Mouse (Mus musculus) CH12.LX (cell line): Measurements from ENCODE around the gene Ninl. TPM values are rescaled to one million over a fixed set of nuclear protein-coding genes. Genes with fewer than 3 reads are reported as not detected.

ENCODE experiments used
- DNase-seq: peaks from one replicate; pipeline ENCODE4 v3.0.0-alpha.2; 2013; ENCODE audit errors: extremely low read depth
- H3K27ac ChIP-seq: 2 replicates; pipeline ENCODE4 v1.5.1; 2012; ENCODE audit warnings: low read depth, mild to moderate bottlenecking, control low read depth, moderate library complexity; ENCODE audit not compliant: insufficient read depth
- H3K27me3 ChIP-seq: replicated peaks from 2 replicates; pipeline ENCODE3; 2012; ENCODE audit warnings: inconsistent platforms
- H3K36me3 ChIP-seq, 2 experiments: replicated peaks in 1 of 2; 2 replicates each; pipeline versions ENCODE3 to v1.6.1; 2012; ENCODE audit warnings: inconsistent platforms in 1 of 2, low read length in 1 of 2, mild to moderate bottlenecking in 1 of 2, mixed read lengths in 1 of 2, moderate library complexity in 1 of 2; ENCODE audit not compliant: control insufficient read depth in 1 of 2, insufficient read depth in 1 of 2
- H3K4me1 ChIP-seq, 2 experiments: 2 replicates each; pipeline ENCODE4 v1.6.1; 2012; ENCODE audit warnings: inconsistent platforms in 1 of 2, moderate library complexity in 1 of 2; ENCODE audit not compliant: insufficient read depth in 2 of 2, control insufficient read depth in 1 of 2
- H3K4me2 ChIP-seq: 2 replicates; pipeline ENCODE4 v1.6.1; 2012; ENCODE audit warnings: low read depth, mild to moderate bottlenecking, control low read depth; ENCODE audit not compliant: poor library complexity, insufficient read depth, severe bottlenecking
- H3K4me3 ChIP-seq, 3 experiments: fragments of 150-350 bp in 1 of 3; sonication (generic) in 1 of 3; replicated peaks in 1 of 3; 2 replicates each; pipeline versions ENCODE3 to v1.5.1; 2011 to 2012; ENCODE audit warnings: low read depth in 2 of 3, low read length in 2 of 3, mild to moderate bottlenecking in 2 of 3, moderate library complexity in 2 of 3, control low read depth in 1 of 3, improper control_type of control experiment in 1 of 3, inconsistent platforms in 1 of 3, mixed read lengths in 1 of 3; ENCODE audit not compliant: poor library complexity in 1 of 3
- H3K79me2 ChIP-seq: replicated peaks from 2 replicates; pipeline ENCODE4 v1.6.1; 2012; ENCODE audit warnings: mild to moderate bottlenecking, moderate library complexity; ENCODE audit not compliant: control insufficient read depth, poor library complexity, insufficient read depth, severe bottlenecking; ENCODE audit errors: extremely low read depth
- H3K9ac ChIP-seq: 2 replicates; pipeline ENCODE4 v1.6.1; 2012; ENCODE audit warnings: low read depth, mild to moderate bottlenecking, control low read depth, moderate library complexity; ENCODE audit not compliant: insufficient read depth
- H3K9me3 ChIP-seq: replicated peaks from 2 replicates; pipeline ENCODE3; 2012; ENCODE audit warnings: low read length, inconsistent platforms, mixed read lengths
- BHLHE40 ChIP-seq: IDR thresholded peaks from 2 replicates; pipeline ENCODE4 v1.6.1; 2011; ENCODE audit warnings: mild to moderate bottlenecking, low read depth, low read length, improper control_type of control experiment
- CHD2 ChIP-seq: IDR thresholded peaks from 2 replicates; pipeline ENCODE4 v1.6.1; 2011; ENCODE audit warnings: low read length, improper control_type of control experiment
- E2F4 ChIP-seq: IDR thresholded peaks from 2 replicates; pipeline ENCODE4 v1.6.1; 2011; ENCODE audit warnings: low read depth, low read length, improper control_type of control experiment; ENCODE audit not compliant: insufficient replicate concordance
- EP300 ChIP-seq: IDR thresholded peaks from 2 replicates; pipeline ENCODE4 v1.6.1; 2011; ENCODE audit warnings: low read length, improper control_type of control experiment
- ETS1 ChIP-seq: conservative IDR thresholded peaks from 2 replicates; pipeline ENCODE4 v1.6.1; 2012; ENCODE audit warnings: low read depth, mild to moderate bottlenecking, inconsistent platforms, low read length, improper control_type of control experiment, moderate library complexity
- GABPA ChIP-seq: IDR thresholded peaks from 2 replicates; pipeline ENCODE4 v1.6.1; 2012; ENCODE audit warnings: low read depth, low read length, improper control_type of control experiment, inconsistent platforms; ENCODE audit not compliant: insufficient replicate concordance
- HCFC1 ChIP-seq: IDR thresholded peaks from 2 replicates; pipeline ENCODE4 v1.6.1; 2012; ENCODE audit warnings: low read depth, mild to moderate bottlenecking, inconsistent platforms, low read length, improper control_type of control experiment
- JUN ChIP-seq: IDR thresholded peaks from 2 replicates; pipeline ENCODE4 v1.6.1; 2011; ENCODE audit warnings: low read depth, mild to moderate bottlenecking, low read length, improper control_type of control experiment, moderate library complexity; ENCODE audit not compliant: insufficient read depth
- JUND ChIP-seq: conservative IDR thresholded peaks from 2 replicates; pipeline ENCODE4 v1.6.1; 2011; ENCODE audit warnings: low read depth, low read length, improper control_type of control experiment
- KAT2A ChIP-seq: IDR thresholded peaks from 2 replicates; pipeline ENCODE4 v1.6.1; 2012; ENCODE audit warnings: low read length, improper control_type of control experiment, inconsistent platforms; ENCODE audit not compliant: insufficient replicate concordance
- MAX ChIP-seq: IDR thresholded peaks from 2 replicates; pipeline ENCODE4 v1.6.1; 2011; ENCODE audit warnings: low read length, improper control_type of control experiment
- MAZ ChIP-seq: IDR thresholded peaks from 2 replicates; pipeline ENCODE4 v1.6.1; 2012; ENCODE audit warnings: low read depth, mild to moderate bottlenecking, inconsistent platforms, low read length, improper control_type of control experiment, moderate library complexity
- MEF2A ChIP-seq: IDR thresholded peaks from 2 replicates; pipeline ENCODE4 v1.6.1; 2014; ENCODE audit warnings: low read depth, mild to moderate bottlenecking, inconsistent platforms, low read length, improper control_type of control experiment, borderline replicate concordance
- MXI1 ChIP-seq: IDR thresholded peaks from 2 replicates; pipeline ENCODE4 v1.6.1; 2011; ENCODE audit warnings: mild to moderate bottlenecking, low read depth, low read length, improper control_type of control experiment
- MYC ChIP-seq: IDR thresholded peaks from 2 replicates; pipeline ENCODE4 v1.6.1; 2011; ENCODE audit warnings: low read depth, mild to moderate bottlenecking, improper control_type of control experiment, low read length
- NRF1 ChIP-seq: IDR thresholded peaks from 2 replicates; pipeline ENCODE4 v1.6.1; 2014; ENCODE audit warnings: low read depth, mild to moderate bottlenecking, inconsistent platforms, low read length, improper control_type of control experiment, moderate library complexity
- PAX5 ChIP-seq: IDR thresholded peaks from 2 replicates; pipeline ENCODE4 v1.6.1; 2012; ENCODE audit warnings: low read length, inconsistent platforms, mixed read lengths
- POLR2AphosphoS2 ChIP-seq: IDR thresholded peaks from 2 replicates; pipeline ENCODE4 v1.6.1; 2011; ENCODE audit warnings: low read depth, low read length, improper control_type of control experiment
- RAD21 ChIP-seq: IDR thresholded peaks from 2 replicates; pipeline ENCODE4 v1.6.1; 2011; ENCODE audit warnings: low read depth, mild to moderate bottlenecking, low read length, improper control_type of control experiment, moderate library complexity
- SIN3A ChIP-seq: IDR thresholded peaks from 2 replicates; pipeline ENCODE4 v1.6.1; 2012; ENCODE audit warnings: low read length, improper control_type of control experiment, inconsistent platforms
- TBP ChIP-seq: conservative IDR thresholded peaks from 2 replicates; pipeline ENCODE4 v1.6.1; 2011; ENCODE audit warnings: low read depth, low read length, improper control_type of control experiment
- TCF12 ChIP-seq: IDR thresholded peaks from 2 replicates; pipeline ENCODE4 v1.6.1; 2014; ENCODE audit warnings: low read depth, mild to moderate bottlenecking, inconsistent platforms, low read length, improper control_type of control experiment
- UBTF ChIP-seq: IDR thresholded peaks from 2 replicates; pipeline ENCODE4 v1.6.1; 2012; ENCODE audit warnings: low read depth, mild to moderate bottlenecking, inconsistent platforms, low read length, improper control_type of control experiment, moderate library complexity
- USF2 ChIP-seq: conservative IDR thresholded peaks from 2 replicates; pipeline ENCODE4 v1.6.1; 2011; ENCODE audit warnings: low read depth, low read length, improper control_type of control experiment
- ZC3H11A ChIP-seq: IDR thresholded peaks from 2 replicates; pipeline ENCODE4 v1.6.1; 2012; ENCODE audit warnings: low read depth, mild to moderate bottlenecking, inconsistent platforms, low read length, improper control_type of control experiment
- ZKSCAN1 ChIP-seq: IDR thresholded peaks from 2 replicates; pipeline ENCODE4 v1.6.1; 2012; ENCODE audit warnings: low read depth, inconsistent platforms, low read length, improper control_type of control experiment, borderline replicate concordance
- dilution Hi-C: fragments of 300-500 bp; cut with MboI; formaldehyde crosslinking; loops from 2 replicates; pipeline ENCODE4 v1.14.3; 2020; ENCODE audit warnings: low sequenced_read_pairs; ENCODE audit not compliant: extremely low pct_unique_long_range_greater_than_20kb, extremely low pct_ligation_motif_present
- in situ Hi-C: fragments of 300-500 bp; cut with MboI; formaldehyde crosslinking; loops from 3 replicates; pipeline ENCODE4 v1.14.3; 2019; ENCODE audit warnings: low sequenced_read_pairs, low pct_ligation_motif_present, low pct_unique_long_range_greater_than_20kb, mixed read lengths
- polyA plus RNA-seq: library from polyadenylated mRNA; unstranded; fragments of >175 nt; gene quantifications from 2 replicates; pipeline ENCODE4 v1.2.1, GENCODE M21; 2012; ENCODE audit warnings: low read depth; ENCODE audit not compliant: insufficient read length
- total RNA-seq, 2 experiments: library from RNA; depleted of rRNA; stranded (reverse); fragments of 300-350 nt in 1 of 2; fragments of >200 nt in 1 of 2; gene quantifications; 2 replicates each; pipeline ENCODE4 v1.2.3; 2012 to 2014

The Ninl gene
- total and polyA plus RNA-seq, 3 experiments, result 1.8 to 6.6 (median 3.5) TPM

GRCm38 (mm10) chr2:150995324-150995723 lies 43.9 kb downstream of the Ninl start:
- no peak for DNase-seq
- no peak overlapping the region for H3K4me2 ChIP-seq
- no peaks in the 10 kb centered on the region for H3K27me3 ChIP-seq
- dilution Hi-C loops (no loop called here), in situ Hi-C loops (no loop called here)
- H3K4me1 ChIP-seq, result peaks cover 3 to 19% of the 10 kb centered on the region in 2 experiments; a peak in 3 of 4 replicates
- no peaks in the 10 kb centered on the region for H3K79me2 ChIP-seq
- H3K27ac ChIP-seq, result no peak overlapping the region
- TF ChIP-seq MYC (no peak), CHD2 (no peak), GABPA (no peak), MAZ (no peak), TBP (no peak), MAX (no peak), HCFC1 (no peak), USF2 (no peak), MEF2A (no peak), TCF12 (no peak), NRF1 (no peak)
- H3K9ac ChIP-seq, result no peak overlapping the region
- no peaks in the 10 kb centered on the region for H3K36me3 ChIP-seq
- H3K4me3 ChIP-seq, result no peak overlapping the region
- no peaks in the 10 kb centered on the region for H3K9me3 ChIP-seq

GRCm38 (mm10) chr2:150991050-150991449 lies 48.1 kb downstream of the Ninl start:
- TF ChIP-seq ZKSCAN1 (no peak), MYC (no peak), TBP (no peak), TCF12 (no peak), JUN (no peak), KAT2A (no peak)
- in situ Hi-C loops, result no loop called here
- H3K36me3 ChIP-seq, result no peaks in the 10 kb centered on the region
- no peak overlapping the region for H3K27ac ChIP-seq
- no peaks in the 10 kb centered on the region for H3K79me2 ChIP-seq
- no peaks in the 10 kb centered on the region for H3K9me3 ChIP-seq
- no peak overlapping the region for H3K4me3 ChIP-seq
- H3K9ac ChIP-seq, result no peak overlapping the region
- no peaks in the 10 kb centered on the region for H3K27me3 ChIP-seq
- H3K4me2 ChIP-seq, result no peak overlapping the region
- no peaks in the 10 kb centered on the region for H3K4me1 ChIP-seq
- dilution Hi-C loops, result no loop called here
- no peak for DNase-seq

DNA sequence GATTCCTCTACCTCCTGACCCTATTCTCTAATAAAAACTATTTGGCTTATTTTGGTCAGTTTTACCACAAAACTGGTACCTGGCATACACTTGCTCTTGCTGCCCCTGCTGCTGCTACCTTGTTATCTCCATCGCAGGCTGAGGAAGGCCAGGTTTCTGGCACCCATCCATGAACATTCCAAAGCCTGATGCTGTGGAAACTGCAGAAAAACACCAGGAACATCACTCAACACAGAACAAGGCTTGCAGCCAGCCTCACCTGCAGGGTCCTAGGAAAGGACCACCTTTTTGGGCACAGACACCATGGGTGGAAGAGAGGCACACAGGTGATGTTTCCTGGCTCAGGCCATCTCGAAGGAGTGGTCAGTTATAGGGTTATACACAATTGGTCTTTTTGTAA lies 48.7 kb downstream of the Ninl start:
- no peaks in the 10 kb centered on the region for H3K4me1 ChIP-seq
- H3K9me3 ChIP-seq, result no peaks in the 10 kb centered on the region
- DNase-seq, result no peak
- no peak overlapping the region for H3K4me2 ChIP-seq
- dilution Hi-C loops, result no loop called here
- no peak overlapping the region for H3K4me3 ChIP-seq
- TF ChIP-seq BHLHE40 (no peak), JUND (no peak), RAD21 (no peak), SIN3A (no peak), E2F4 (no peak), POLR2AphosphoS2 (no peak), ZC3H11A (no peak), NRF1 (no peak), PAX5 (no peak), ETS1 (no peak), ZKSCAN1 (no peak), MAZ (no peak), USF2 (no peak), MAX (no peak), UBTF (no peak), GABPA (no peak), MXI1 (no peak), JUN (no peak), EP300 (no peak)
- TF ChIP-seq, all 38 proteins: peak for 0
- H3K79me2 ChIP-seq, result no peaks in the 10 kb centered on the region
- no peak overlapping the region for H3K27ac ChIP-seq
- H3K27me3 ChIP-seq, result no peaks in the 10 kb centered on the region
- H3K36me3 ChIP-seq, result no peaks in the 10 kb centered on the region
- in situ Hi-C loops, result no loop called here
- no peak overlapping the region for H3K9ac ChIP-seq
